ENCODE assay signal across 8 mouse cellular contexts in the genomic region with DNA sequence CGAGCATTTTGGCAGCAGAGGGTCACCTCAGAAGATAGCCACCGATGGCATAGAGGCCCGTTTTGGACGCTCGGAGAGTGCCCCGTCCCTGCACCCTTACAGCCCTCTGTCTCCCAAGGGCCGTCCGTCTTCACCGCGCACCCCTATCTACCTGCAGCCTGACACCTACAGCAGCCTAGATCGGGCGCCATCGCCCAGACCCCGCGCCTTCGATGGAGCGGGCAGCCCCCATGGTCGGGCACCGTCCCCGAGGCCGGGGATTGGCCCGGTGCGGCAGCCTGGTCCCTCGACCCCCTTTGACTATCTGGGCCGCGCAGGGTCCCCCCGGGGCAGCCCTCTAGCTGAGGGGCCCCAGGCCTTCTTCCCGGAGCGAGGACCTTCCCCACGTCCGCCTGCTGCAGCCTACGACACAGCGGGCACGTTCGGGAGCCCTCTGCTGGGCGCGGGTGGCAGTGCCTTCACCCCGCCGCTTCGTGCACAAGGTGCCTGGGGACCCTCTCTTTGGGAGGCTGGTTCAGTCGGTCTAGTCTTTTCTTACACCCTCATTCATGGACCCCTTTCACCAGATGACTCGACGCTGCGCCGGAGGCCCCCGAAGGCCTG. TPM values are rescaled to one million over a fixed set of nuclear protein-coding genes. Genes with fewer than 3 reads are reported as not detected.
DNase-seq lines count a peak whose midpoint lies in the region; ATAC-seq lines count a peak whose summit lies in the region.

No protein-coding gene starts in this region.

- WGBS in heart, embryonic 11.5 days (ENCODE audit: insufficient replicate concordance) = 15% methylated on average over 46 of the region's 46 CpGs
- WGBS in kidney, embryonic 14.5 days = 11% methylated on average over 46 of the region's 46 CpGs
- WGBS in liver, embryonic 15.5 days (ENCODE audit: insufficient replicate concordance) = 11% methylated on average over 46 of the region's 46 CpGs
- whole genome bisulfite sequencing in neural tube, embryonic 14.5 days = 11% methylated on average over 42 of the region's 46 CpGs

- no peak overlapping the region for H3K27ac ChIP-seq in heart, embryonic 11.5 days (ENCODE audit: low read depth, low read length)
- no peak overlapping the region for H3K27ac ChIP-seq in kidney, embryonic 14.5 days (ENCODE audit: low read depth, low read length)
- no peak overlapping the region for H3K27ac ChIP-seq in liver, embryonic 15.5 days (replicated peaks)
- no peak overlapping the region for H3K27ac ChIP-seq in neural tube, embryonic 14.5 days (ENCODE audit: low read depth, low read length)

- H3K4me1 ChIP-seq in heart, embryonic 11.5 days (ENCODE audit: control insufficient read depth, insufficient read depth, low read length) = no peaks in the 10 kb centered on the region
- H3K4me1 ChIP-seq in kidney, embryonic 14.5 days (ENCODE audit: control insufficient read depth, insufficient read depth, low read length) = peaks cover 3% of the 10 kb centered on the region
- peaks cover 11% of the 10 kb centered on the region for H3K4me1 ChIP-seq in liver, embryonic 15.5 days (replicated peaks)
- H3K4me1 ChIP-seq in neural tube, embryonic 14.5 days (ENCODE audit: control insufficient read depth, insufficient read depth, low read length) = no peaks in the 10 kb centered on the region

- H3K9ac ChIP-seq in heart, embryonic 11.5 days (ENCODE audit: low read depth, low read length) = 0 out of 2 replicates have a peak overlapping the region, but pooled peaks have one; percentile 47
- peak overlapping the region; percentile 32; the same call in 1 of the 2 replicates for H3K9ac ChIP-seq in kidney, embryonic 14.5 days (ENCODE audit: low read depth, low read length)
- H3K9ac ChIP-seq in liver, embryonic 15.5 days = no peak overlapping the region
- H3K9ac ChIP-seq in neural tube, embryonic 14.5 days (replicated peaks; ENCODE audit: low read depth, low read length) = peak overlapping the region; percentile 57

- peak overlapping the region; percentile 58 for H3K4me2 ChIP-seq in heart, embryonic 11.5 days
- peak overlapping the region; percentile 57 for H3K4me2 ChIP-seq in kidney, embryonic 14.5 days (replicated peaks; ENCODE audit: low read depth, low read length)
- peak overlapping the region; percentile 68 for H3K4me2 ChIP-seq in liver, embryonic 15.5 days
- H3K4me2 ChIP-seq in neural tube, embryonic 14.5 days (ENCODE audit: low read depth, low read length) = peak overlapping the region; percentile 56

- no peaks in the 10 kb centered on the region for H3K9me3 ChIP-seq in heart, embryonic 11.5 days (replicated peaks; ENCODE audit: control insufficient read depth, low read length)
- H3K9me3 ChIP-seq in kidney, embryonic 14.5 days (ENCODE audit: control insufficient read depth, low read length) = no peaks in the 10 kb centered on the region
- no peaks in the 10 kb centered on the region for H3K9me3 ChIP-seq in liver, embryonic 15.5 days (replicated peaks)
- no peaks in the 10 kb centered on the region for H3K9me3 ChIP-seq in neural tube, embryonic 14.5 days (ENCODE audit: control insufficient read depth, low read length)

- peak overlapping the region; percentile 32 for H3K4me3 ChIP-seq in heart, embryonic 11.5 days (ENCODE audit: low read depth, low read length)
- H3K4me3 ChIP-seq in kidney, embryonic 14.5 days (ENCODE audit: low read length) = peak overlapping the region; percentile 32
- H3K4me3 ChIP-seq in liver, embryonic 15.5 days (replicated peaks) = peak overlapping the region; percentile 29
- peak overlapping the region; percentile 35 for H3K4me3 ChIP-seq in neural tube, embryonic 14.5 days (ENCODE audit: low read depth, low read length)

- 0 out of 2 replicates have a peak, but pooled peaks have one; percentile 9 for ATAC-seq in heart, embryonic 11.5 days (replicated peaks; ENCODE audit: insufficient number of reproducible peaks, low FRiP score, low TSS enrichment)
- ATAC-seq in kidney, embryonic 14.5 days (ENCODE audit: low FRiP score, low TSS enrichment) = peak; percentile 78
- ATAC-seq in liver, embryonic 15.5 days (ENCODE audit: insufficient read depth) = peak; percentile 24; the same call in 1 of the 2 replicates
- ATAC-seq in neural tube, embryonic 14.5 days (ENCODE audit: low read depth) = peak; percentile 87

- peak; percentile 43 for DNase-seq in urinary bladder, postnatal 25 days (ENCODE audit: low spot score)
- no peak for DNase-seq in urinary bladder, postnatal 36 days (ENCODE audit: low spot score in 2 of 2)
- peak; percentile 68 for DNase-seq in embryo, embryonic 10.5 days (ENCODE audit: low spot score)
- DNase-seq in thymus, postnatal 36 days = peak; percentile 80 to 82

- H3K27me3 ChIP-seq in heart, embryonic 11.5 days (ENCODE audit: control insufficient read depth, insufficient read depth, low read length) = peaks cover 5% of the 10 kb centered on the region; the same call in 1 of the 2 replicates
- peaks cover 8% of the 10 kb centered on the region for H3K27me3 ChIP-seq in kidney, embryonic 14.5 days (ENCODE audit: control insufficient read depth, insufficient read depth, low read length)
- H3K27me3 ChIP-seq in liver, embryonic 15.5 days = peaks cover 19% of the 10 kb centered on the region
- no peaks in the 10 kb centered on the region for H3K27me3 ChIP-seq in neural tube, embryonic 14.5 days (ENCODE audit: control insufficient read depth, insufficient read depth, low read length)

- peaks cover 4% of the 10 kb centered on the region for H3K36me3 ChIP-seq in heart, embryonic 11.5 days (ENCODE audit: control insufficient read depth, insufficient read depth, low read length)
- H3K36me3 ChIP-seq in kidney, embryonic 14.5 days (ENCODE audit: control insufficient read depth, insufficient read depth, low read length) = no peaks in the 10 kb centered on the region
- no peaks in the 10 kb centered on the region for H3K36me3 ChIP-seq in liver, embryonic 15.5 days (replicated peaks)
- H3K36me3 ChIP-seq in neural tube, embryonic 14.5 days (ENCODE audit: control insufficient read depth, insufficient read depth, low read length) = no peaks in the 10 kb centered on the region

RNA-seq across cellular contexts. Expression of a gene that starts 10.4 kb away (rescaled TPM):
- 12.4 and 17.6 TPM in 2 replicates for polyA plus RNA-seq in heart, embryonic 11.5 days (2014; fragmentation: Nextera tagmentation; extraction: Ambion mirVana)
- polyA plus RNA-seq in kidney, embryonic 14.5 days (2014; fragmentation: Nextera tagmentation; extraction: Ambion mirVana) = 5.4 and 7.8 TPM in 2 replicates
- polyA plus RNA-seq in liver, embryonic 15.5 days (2015; fragmentation: Nextera tagmentation; extraction: Ambion mirVana) = 0.94 and 1.5 TPM in 2 replicates
- polyA plus RNA-seq in neural tube, embryonic 14.5 days (2014; fragmentation: Nextera tagmentation; extraction: Ambion mirVana) = 1.4 and 1.7 TPM in 2 replicates

RNA-seq across cellular contexts. Expression of a gene that starts 10.6 kb away (rescaled TPM):
- polyA plus RNA-seq in heart, embryonic 11.5 days (2014; fragmentation: Nextera tagmentation; extraction: Ambion mirVana) = 17.6 and 18.9 TPM in 2 replicates
- polyA plus RNA-seq in kidney, embryonic 14.5 days (2014; fragmentation: Nextera tagmentation; extraction: Ambion mirVana) = 21.9 and 26.8 TPM in 2 replicates
- 7.9 and 8.1 TPM in 2 replicates for polyA plus RNA-seq in liver, embryonic 15.5 days (2015; fragmentation: Nextera tagmentation; extraction: Ambion mirVana)
- 19.1 and 21.5 TPM in 2 replicates for polyA plus RNA-seq in neural tube, embryonic 14.5 days (2014; fragmentation: Nextera tagmentation; extraction: Ambion mirVana)

RNA-seq across cellular contexts. Expression of a gene that starts 11.9 kb away (rescaled TPM):
- 6.1 and 6.6 TPM in 2 replicates for polyA plus RNA-seq in heart, embryonic 11.5 days (2014; fragmentation: Nextera tagmentation; extraction: Ambion mirVana)
- 11.9 and 12.6 TPM in 2 replicates for polyA plus RNA-seq in kidney, embryonic 14.5 days (2014; fragmentation: Nextera tagmentation; extraction: Ambion mirVana)
- polyA plus RNA-seq in liver, embryonic 15.5 days (2015; fragmentation: Nextera tagmentation; extraction: Ambion mirVana) = 6.2 and 7.5 TPM in 2 replicates
- 11.4 TPM in 2 replicates for polyA plus RNA-seq in neural tube, embryonic 14.5 days (2014; fragmentation: Nextera tagmentation; extraction: Ambion mirVana)

RNA-seq across cellular contexts. Expression of a gene that starts 25.3 kb away (rescaled TPM):
- 72.5 and 74.5 TPM in 2 replicates for polyA plus RNA-seq in heart, embryonic 11.5 days (2014; fragmentation: Nextera tagmentation; extraction: Ambion mirVana)
- polyA plus RNA-seq in kidney, embryonic 14.5 days (2014; fragmentation: Nextera tagmentation; extraction: Ambion mirVana) = 95.2 and 102 TPM in 2 replicates
- 14.0 and 14.5 TPM in 2 replicates for polyA plus RNA-seq in liver, embryonic 15.5 days (2015; fragmentation: Nextera tagmentation; extraction: Ambion mirVana)
- 90.4 and 98.9 TPM in 2 replicates for polyA plus RNA-seq in neural tube, embryonic 14.5 days (2014; fragmentation: Nextera tagmentation; extraction: Ambion mirVana)

RNA-seq across cellular contexts. Expression of a gene that starts 34.0 kb away (rescaled TPM):
- 2.2 and 3.7 TPM in 2 replicates for polyA plus RNA-seq in heart, embryonic 11.5 days (2014; fragmentation: Nextera tagmentation; extraction: Ambion mirVana)
- polyA plus RNA-seq in kidney, embryonic 14.5 days (2014; fragmentation: Nextera tagmentation; extraction: Ambion mirVana) = 5.7 and 6.7 TPM in 2 replicates
- polyA plus RNA-seq in liver, embryonic 15.5 days (2015; fragmentation: Nextera tagmentation; extraction: Ambion mirVana) = 0.46 and 0.84 TPM in 2 replicates
- 1.1 and 2.1 TPM in 2 replicates for polyA plus RNA-seq in neural tube, embryonic 14.5 days (2014; fragmentation: Nextera tagmentation; extraction: Ambion mirVana)

Comparison
In these comparisons a context has a peak if more than half of its experiments do, and no peak if none do; other contexts are left out.
1. DNase-seq: peak in urinary bladder, postnatal 25 days (single experiment), embryo, embryonic 10.5 days (single experiment) and thymus, postnatal 36 days (2 of 2); none in urinary bladder, postnatal 36 days (0 of 2).
2. ATAC-seq: peak in every context shown above with its lines; median percentile 87 in neural tube, embryonic 14.5 days; 78 in kidney, embryonic 14.5 days; 24 in liver, embryonic 15.5 days; 9 in heart, embryonic 11.5 days.
3. Peak in every context shown above with its lines, with median percentiles within 50 percentile points of each other: H3K4me2 ChIP-seq and H3K4me3 ChIP-seq.